Mouse (Mus musculus): ENCODE results near the gene Clec2h.
"Not testable (repeated sequence)": the region's sequence is repeated elsewhere in the genome, so short reads cannot be mapped to it uniquely, and the experiment has no call there.

DNA sequence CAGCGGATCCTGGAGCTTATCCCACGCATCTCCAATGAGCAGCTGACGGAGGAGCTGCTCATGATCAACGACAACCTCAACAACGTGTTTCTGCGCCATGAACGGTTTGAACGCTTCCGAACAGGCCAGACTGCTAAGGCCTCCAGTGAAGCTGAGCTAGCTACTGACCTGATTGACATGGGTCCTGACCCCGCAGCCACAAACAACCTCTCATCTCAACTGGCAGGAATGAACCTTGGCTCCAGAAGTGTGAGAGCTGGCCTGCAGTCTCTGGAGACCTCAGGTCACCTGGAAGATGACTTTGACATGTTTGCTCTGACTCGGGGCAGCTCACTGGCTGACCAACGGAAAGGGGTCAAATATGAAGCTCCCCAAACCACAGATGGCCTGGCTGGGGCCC lies 16.5 kb upstream of the Clec2h start:
- TF ChIP-seq CTCF (IDR thresholded peaks at IDR 0.05; ENCODE audit: borderline replicate concordance, control insufficient read depth, extremely low read depth, insufficient read depth, low read length, poor library complexity); POLR2A (IDR thresholded peaks at IDR 0.05; ENCODE audit: control insufficient read depth, extremely low read depth, insufficient read depth, low read length, poor library complexity): not testable (repeated sequence)
